Mouse (Mus musculus) fibroblast of lung, adult 2 months (primary cell): Measurements from ENCODE around the gene Mterf2.
A peak's percentile ranks its signal among the peaks of the same experiment; 100 is the strongest.

Experiments
- DNase-seq: peaks from one replicate; pipeline ENCODE4 v3.0.0-alpha.2; 2011; ENCODE audit warnings: low read depth

Mterf2 gene

GRCm38 (mm10) chr10:85127395-85128287 is at the start of gene Mterf2:
Mterf2 (minus strand) TSS chr10:85128027.
- peak; percentile 96 for DNase-seq

- DNase-seq = no peak
These were observed 48.8 kb upstream of the Mterf2 start for GRCm38 (mm10) chr10:85176640-85177039.

GRCm38 (mm10) chr10:85165306-85165705 is 37.5 kb upstream of the Mterf2 start:
- no peak for DNase-seq

- no peak for DNase-seq
These were observed 37.0 kb upstream of the Mterf2 start for GRCm38 (mm10) chr10:85164791-85165190.

- peak; percentile 47 for DNase-seq
These were observed 34.0 kb upstream of the Mterf2 start for GRCm38 (mm10) chr10:85161745-85162351.

- no peak for DNase-seq
These were observed 32.3 kb upstream of the Mterf2 start for GRCm38 (mm10) chr10:85159989-85160619.

- no peak for DNase-seq
These were observed 29.6 kb upstream of the Mterf2 start for GRCm38 (mm10) chr10:85157451-85157850.

GRCm38 (mm10) chr10:85154195-85154594 is 26.4 kb upstream of the Mterf2 start:
- DNase-seq = peak; percentile 24

- no peak for DNase-seq
These were observed 21.4 kb upstream of the Mterf2 start for GRCm38 (mm10) chr10:85149226-85149625.

- DNase-seq = no peak
These were observed 18.5 kb upstream of the Mterf2 start for GRCm38 (mm10) chr10:85146282-85146681.

- DNase-seq = no peak
These were observed 13.6 kb upstream of the Mterf2 start for GRCm38 (mm10) chr10:85141465-85141864.

GRCm38 (mm10) chr10:85136573-85136972 is 8.7 kb upstream of the Mterf2 start:
- no peak for DNase-seq

- DNase-seq = no peak
These were observed 626 bp upstream of the Mterf2 start for GRCm38 (mm10) chr10:85128453-85128852.

GRCm38 (mm10) chr10:85125184-85125583 is 2.6 kb downstream of the Mterf2 start:
- no peak for DNase-seq

GRCm38 (mm10) chr10:85114409-85114808 is 13.4 kb downstream of the Mterf2 start:
- DNase-seq = no peak

GRCm38 (mm10) chr10:85103085-85103885 is 24.5 kb downstream of the Mterf2 start:
- peak; percentile 36 for DNase-seq

GRCm38 (mm10) chr10:85102247-85103084 is 25.4 kb downstream of the Mterf2 start, which contains the start of the genes Fhl4 and Tmem263:
Fhl4 (minus strand) TSS chr10:85102495.
Tmem263 (plus strand) TSS chr10:85102627.
- peak; percentile 51 for DNase-seq

- DNase-seq = no peak
These were observed 26.0 kb downstream of the Mterf2 start for GRCm38 (mm10) chr10:85101841-85102240.

GRCm38 (mm10) chr10:85071605-85072152 is 56.1 kb downstream of the Mterf2 start:
- no peak for DNase-seq
